Mouse (Mus musculus) spleen, postnatal 0 days (tissue): ENCODE results near the gene Ptger2. TPM values are rescaled to one million over a fixed set of nuclear protein-coding genes. Genes with fewer than 3 reads are reported as not detected.

Source experiments
- microRNA counts: library from miRNA; unstranded; fragments of <30 nt; microRNA quantifications from one replicate; lab custom pipeline; 2015
- polyA plus RNA-seq: library from polyadenylated mRNA; unstranded; fragments of >200 nt; fragmentation: Nextera tagmentation; extraction: Ambion mirVana; gene quantifications from 2 replicates; pipeline ENCODE4 v1.2.1, GENCODE M21; 2015

Ptger2 gene
- polyA plus RNA-seq, result 1.7 and 2.0 TPM in 2 replicates

DNA sequence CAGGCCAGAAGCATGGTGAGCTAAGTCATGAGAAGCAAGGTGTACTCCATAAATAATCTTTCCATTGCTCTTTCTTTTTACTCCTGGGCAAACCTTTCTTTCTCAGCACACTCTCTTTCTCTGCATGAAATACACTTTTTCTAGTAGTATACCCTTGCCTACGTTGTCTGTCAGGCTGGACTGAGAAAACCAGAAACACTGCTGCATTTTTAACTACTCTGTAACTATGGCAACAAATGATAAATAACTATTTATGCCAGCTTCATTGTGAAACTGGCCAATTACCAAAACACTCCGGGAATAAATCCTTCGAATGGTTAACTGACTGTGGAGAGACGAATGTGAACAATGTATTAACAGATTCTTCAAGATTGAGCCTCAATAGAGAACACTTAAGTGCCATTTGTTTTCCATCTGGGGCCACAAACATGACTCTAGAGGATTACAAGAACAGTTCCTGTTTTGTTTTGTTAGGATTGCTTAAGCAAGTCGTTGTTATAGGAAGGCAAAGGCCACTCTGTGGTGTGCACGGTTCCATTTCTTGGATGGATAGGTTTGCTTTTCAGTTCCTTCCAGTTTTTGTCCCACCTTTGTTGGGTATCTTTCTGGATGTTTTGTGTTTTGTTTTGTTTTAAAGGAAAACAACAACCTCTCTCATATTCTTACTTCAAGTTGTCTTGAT lies at the start of gene Ptger2:
TSS of gene Ptger2 (plus strand) at position 522 of the 682 bp plus-strand sequence.

MicroRNA genes within 50 kb of the gene (microRNA counts, 519-probe panel; counts per million panel counts)
- 88.3 counts per million for microRNA mmu-miR-327 (lab: Ali Mortazavi, UCI)

Other genes with a start within 250 kb of the Ptger2 start
- not detected in 2 replicates for gene Gm8267, start 237.9 kb upstream of the Ptger2 start, polyA plus RNA-seq
- gene Ptgdr, start 128.8 kb upstream of the Ptger2 start, polyA plus RNA-seq, result not detected in 2 replicates
- 0.61 and 0.88 TPM in 2 replicates for gene Gpr137c, start 231.5 kb downstream of the Ptger2 start, polyA plus RNA-seq
- 2.9 and 4.6 TPM in 2 replicates for gene Txndc16, start 232.1 kb downstream of the Ptger2 start, polyA plus RNA-seq